Mouse (Mus musculus): Measurements from ENCODE around the gene Dusp3. TPM values are rescaled to one million over a fixed set of nuclear protein-coding genes. Genes with fewer than 3 reads are reported as not detected.

Dusp3 gene
- total RNA-seq (2021): 100 to 1,000 TPM; 149 to 155 TPM
- long read RNA-seq, experiment 1, full-length matches to known transcripts: 32 of 91 reads
- long read RNA-seq, experiment 1, partial matches to known transcripts: 2 of 91 reads
- long read RNA-seq, experiment 1, other reads (novel, unspliced or antisense): 57 of 91 reads
- long read RNA-seq, experiment 2, full-length matches to known transcripts: 36 of 113 reads
- long read RNA-seq, experiment 2, partial matches to known transcripts: 2 of 113 reads
- long read RNA-seq, experiment 2, other reads (novel, unspliced or antisense): 75 of 113 reads

GRCm38 (mm10) chr11:101986913-101987312 is at the start of gene Dusp3:
Gene Dusp3 (minus strand): TSS chr11:101987013.
- no peak for TF ChIP-seq CTCF (conservative IDR thresholded peaks at IDR 0.05)
- DNase-seq (ENCODE audit: low spot score in 2 of 2): no peak
- Histone ChIP-seq H3K4me3 (no peak within 1 kb of the TSS), H3K27ac (no peak within 1 kb of the TSS)

- no peak for DNase-seq (ENCODE audit: low spot score in 2 of 2)
- no peak overlapping the region for H3K4me3 ChIP-seq
- no peak for TF ChIP-seq CTCF (conservative IDR thresholded peaks at IDR 0.05)
- peak overlapping the region; percentile 67; the same call in 1 of the 2 replicates for H3K27ac ChIP-seq
These were observed 49.5 kb upstream of the Dusp3 start for GRCm38 (mm10) chr11:102036336-102036735.

- no peak for DNase-seq (ENCODE audit: low spot score in 2 of 2)
- Histone ChIP-seq H3K4me3 (no peak overlapping the region), H3K27ac (peak overlapping the region; percentile 67)
- TF ChIP-seq CTCF (conservative IDR thresholded peaks at IDR 0.05): no peak
These were observed 48.7 kb upstream of the Dusp3 start for GRCm38 (mm10) chr11:102035456-102035960.

- peak; percentile 54 to 66 for DNase-seq (ENCODE audit: low spot score in 2 of 2)
- Histone ChIP-seq H3K4me3 (peak overlapping the region; percentile 14; the same call in 1 of the 2 replicates), H3K27ac (peak overlapping the region; percentile 67)
- TF ChIP-seq CTCF (conservative IDR thresholded peaks at IDR 0.05): no peak
These were observed 48.1 kb upstream of the Dusp3 start for GRCm38 (mm10) chr11:102034887-102035286.

- no peak for TF ChIP-seq CTCF (conservative IDR thresholded peaks at IDR 0.05)
These were observed 46.3 kb upstream of the Dusp3 start for GRCm38 (mm10) chr11:102033055-102033591.

GRCm38 (mm10) chr11:102031149-102031548 is 44.3 kb upstream of the Dusp3 start:
- Histone ChIP-seq H3K4me3 (no peak overlapping the region), H3K27ac (peak overlapping the region; percentile 41; the same call in 1 of the 2 replicates)
- no peak for TF ChIP-seq CTCF (conservative IDR thresholded peaks at IDR 0.05)
- no peak for DNase-seq (ENCODE audit: low spot score in 2 of 2)

More at GRCm38 (mm10) chr11:102033055-102033591, 46.3 kb upstream of the Dusp3 start:
- Histone ChIP-seq H3K27ac (no peak overlapping the region), H3K4me3 (no peak overlapping the region)
- no peak for DNase-seq (ENCODE audit: low spot score in 2 of 2)

- no peak for DNase-seq (ENCODE audit: low spot score in 2 of 2)
- H3K27ac ChIP-seq: no peak overlapping the region
- H3K4me3 ChIP-seq: no peak overlapping the region
- TF ChIP-seq CTCF (conservative IDR thresholded peaks at IDR 0.05): no peak
These were observed 43.2 kb upstream of the Dusp3 start for GRCm38 (mm10) chr11:102029966-102030365.

- no peak for TF ChIP-seq CTCF (conservative IDR thresholded peaks at IDR 0.05)
These were observed 42.5 kb upstream of the Dusp3 start for GRCm38 (mm10) chr11:102029304-102029703.

GRCm38 (mm10) chr11:102028087-102028816 is 41.4 kb upstream of the Dusp3 start, which contains the start of gene Mpp3:
Gene Mpp3 (minus strand): TSS chr11:102028461.
- no peak for TF ChIP-seq CTCF (conservative IDR thresholded peaks at IDR 0.05)
- DNase-seq (ENCODE audit: low spot score in 2 of 2): no peak
- Histone ChIP-seq H3K27ac (peak within 1 kb of the TSS; percentile 92), H3K4me3 (peak within 1 kb of the TSS; percentile 81)

More at GRCm38 (mm10) chr11:102029304-102029703, 42.5 kb upstream of the Dusp3 start:
- no peak overlapping the region for H3K4me3 ChIP-seq
- DNase-seq (ENCODE audit: low spot score in 2 of 2): no peak
- peak overlapping the region; percentile 10; the same call in 1 of the 2 replicates for H3K27ac ChIP-seq

- Histone ChIP-seq H3K4me3 (peak overlapping the region; percentile 81), H3K27ac (peak overlapping the region; percentile 92)
- 0 out of 2 replicates have a peak, but pooled peaks have one; percentile 6 for TF ChIP-seq CTCF (conservative IDR thresholded peaks at IDR 0.05)
These were observed 40.7 kb upstream of the Dusp3 start for GRCm38 (mm10) chr11:102027361-102028017.

GRCm38 (mm10) chr11:102026694-102027360 is 40.0 kb upstream of the Dusp3 start:
- no peak for TF ChIP-seq CTCF (conservative IDR thresholded peaks at IDR 0.05)
- Histone ChIP-seq H3K27ac (peak overlapping the region; percentile 92), H3K4me3 (peak overlapping the region; percentile 81)
- DNase-seq (ENCODE audit: low spot score in 2 of 2): peak; percentile 44 to 60

More at GRCm38 (mm10) chr11:102027361-102028017, 40.7 kb upstream of the Dusp3 start:
- no peak for DNase-seq (ENCODE audit: low spot score in 2 of 2)

Data from layer of hippocampus, adult 2 months (tissue).